Comparison of ENCODE assay signal across 21 mouse cellular contexts in genomic region chr3:123596871-123597270, GRCm38 (mm10).
DNase-seq lines count a peak whose midpoint lies in the region; ATAC-seq and TF ChIP-seq lines count a peak whose summit lies in the region.
"Had no signal": no experiment of that assay in that cellular context is flagged by ENCODE, and none has a peak within 500 bp of the region (broad histone marks: within the 10 kb centered on the region; RNA-seq: fewer than 3 reads in every experiment).

No protein-coding gene starts in this region.

- WGBS in hindbrain, postnatal 0 days = 36% methylated on average over 3 of the region's 3 CpGs
- WGBS in hindbrain, embryonic 10.5 days = 72% methylated on average over 3 of the region's 3 CpGs
- 24% methylated on average over 3 of the region's 3 CpGs for whole genome bisulfite sequencing in forebrain, postnatal 0 days

- no peak overlapping the region for H3K4me2 ChIP-seq in hindbrain, postnatal 0 days (ENCODE audit: low read depth, low read length)
- no peak overlapping the region for H3K4me2 ChIP-seq in forebrain, postnatal 0 days (ENCODE audit: low read depth)
- H3K4me2 ChIP-seq: heart, embryonic 15.5 days; limb, embryonic 12.5 days; liver, embryonic 12.5 days; stomach, embryonic 15.5 days had no signal

- peak; percentile 18 for DNase-seq in hindbrain, postnatal 0 days (ENCODE audit: low spot score)
- no peak for DNase-seq in hindbrain, embryonic 10.5 days (ENCODE audit: low spot score)
- DNase-seq in brain, adult 2 months (ENCODE audit: low read depth, low spot score) = peak; percentile 90
- DNase-seq in cerebellum, adult 9-10 months = peak; percentile 81
- DNase-seq in forebrain, postnatal 0 days = no peak
- DNase-seq in thymus, postnatal 0 days (ENCODE audit: low spot score) = no peak
- DNase-seq in urinary bladder, postnatal 10 days (ENCODE audit: low spot score) = no peak
- DNase-seq: adrenal gland, postnatal 10 days; gastrocnemius, postnatal 14 days; heart, adult 2 months; heart, postnatal 4 days; kidney, adult 11 months; kidney, postnatal 14 days; lung, adult 2 months; retina, postnatal 1 day; thymus, adult 2 months had no signal

- peak; percentile 68; the same call in 1 of the 2 replicates for ATAC-seq in hindbrain, postnatal 0 days
- peak; percentile 66 for ATAC-seq in forebrain, postnatal 0 days
- ATAC-seq: hindbrain, embryonic 16.5 days; liver, embryonic 12.5 days had no signal

- H3K27me3 ChIP-seq in hindbrain, postnatal 0 days (ENCODE audit: insufficient read depth, low read length) = no peaks in the 10 kb centered on the region
- H3K27me3 ChIP-seq in hindbrain, embryonic 10.5 days (ENCODE audit: insufficient read depth, poor library complexity, severe bottlenecking) = no peaks in the 10 kb centered on the region
- H3K27me3 ChIP-seq in forebrain, postnatal 0 days (ENCODE audit: insufficient read depth, low read length) = no peaks in the 10 kb centered on the region
- H3K27me3 ChIP-seq: heart, embryonic 15.5 days; limb, embryonic 12.5 days; liver, embryonic 12.5 days; stomach, embryonic 15.5 days had no signal

- H3K9me3 ChIP-seq in hindbrain, postnatal 0 days (ENCODE audit: low read length) = no peaks in the 10 kb centered on the region
- H3K9me3 ChIP-seq in hindbrain, embryonic 10.5 days = no peaks in the 10 kb centered on the region
- no peaks in the 10 kb centered on the region for H3K9me3 ChIP-seq in forebrain, postnatal 0 days (ENCODE audit: low read length)
- H3K9me3 ChIP-seq: heart, embryonic 15.5 days; limb, embryonic 12.5 days; liver, embryonic 12.5 days; stomach, embryonic 15.5 days had no signal

- H3K4me3 ChIP-seq in hindbrain, postnatal 0 days (ENCODE audit: low read length) = no peak overlapping the region
- no peak overlapping the region for H3K4me3 ChIP-seq in hindbrain, embryonic 10.5 days
- no peak overlapping the region for H3K4me3 ChIP-seq in forebrain, postnatal 0 days (ENCODE audit: low read depth, low read length)
- H3K4me3 ChIP-seq: heart, adult 2 months; heart, embryonic 15.5 days; limb, embryonic 12.5 days; liver, embryonic 12.5 days; stomach, embryonic 15.5 days had no signal

- no peak for TF ChIP-seq CTCF in hindbrain, postnatal 0 days (IDR thresholded peaks at IDR 0.05; ENCODE audit: low read depth)
- no peak for TF ChIP-seq CTCF in forebrain, postnatal 0 days (IDR thresholded peaks at IDR 0.05; ENCODE audit: low read depth)

- no peaks in the 10 kb centered on the region for H3K36me3 ChIP-seq in hindbrain, postnatal 0 days (ENCODE audit: insufficient read depth, low read length)
- no peaks in the 10 kb centered on the region for H3K36me3 ChIP-seq in hindbrain, embryonic 10.5 days
- H3K36me3 ChIP-seq in forebrain, postnatal 0 days (ENCODE audit: insufficient read depth) = no peaks in the 10 kb centered on the region
- H3K36me3 ChIP-seq: heart, embryonic 15.5 days; limb, embryonic 12.5 days; liver, embryonic 12.5 days; stomach, embryonic 15.5 days had no signal

- no peaks in the 10 kb centered on the region for H3K4me1 ChIP-seq in hindbrain, postnatal 0 days (ENCODE audit: insufficient read depth, low read length)
- no peaks in the 10 kb centered on the region for H3K4me1 ChIP-seq in hindbrain, embryonic 10.5 days (replicated peaks)
- H3K4me1 ChIP-seq in forebrain, postnatal 0 days (ENCODE audit: insufficient read depth) = no peaks in the 10 kb centered on the region
- H3K4me1 ChIP-seq: heart, embryonic 15.5 days; limb, embryonic 12.5 days; liver, embryonic 12.5 days; stomach, embryonic 15.5 days had no signal

- H3K9ac ChIP-seq in hindbrain, postnatal 0 days (replicated peaks; ENCODE audit: low read length) = no peak overlapping the region
- no peak overlapping the region for H3K9ac ChIP-seq in forebrain, postnatal 0 days
- H3K9ac ChIP-seq: heart, embryonic 15.5 days; limb, embryonic 12.5 days; liver, embryonic 12.5 days; stomach, embryonic 15.5 days had no signal

- H3K27ac ChIP-seq in hindbrain, postnatal 0 days = no peak overlapping the region
- no peak overlapping the region for H3K27ac ChIP-seq in hindbrain, embryonic 10.5 days
- no peak overlapping the region for H3K27ac ChIP-seq in forebrain, postnatal 0 days (ENCODE audit: low read depth, low read length)
- H3K27ac ChIP-seq: heart, adult 2 months; heart, embryonic 15.5 days; limb, embryonic 12.5 days; liver, embryonic 12.5 days; stomach, embryonic 15.5 days had no signal

Comparison
In these comparisons a context has a peak if more than half of its experiments do, and no peak if none do; other contexts are left out.
1. DNase-seq: peak in hindbrain, postnatal 0 days (single experiment), brain, adult 2 months (single experiment) and cerebellum, adult 9-10 months (single experiment); none in hindbrain, embryonic 10.5 days (single experiment), forebrain, postnatal 0 days (single experiment), thymus, postnatal 0 days (single experiment) and urinary bladder, postnatal 10 days (single experiment).